In the genomic region with DNA sequence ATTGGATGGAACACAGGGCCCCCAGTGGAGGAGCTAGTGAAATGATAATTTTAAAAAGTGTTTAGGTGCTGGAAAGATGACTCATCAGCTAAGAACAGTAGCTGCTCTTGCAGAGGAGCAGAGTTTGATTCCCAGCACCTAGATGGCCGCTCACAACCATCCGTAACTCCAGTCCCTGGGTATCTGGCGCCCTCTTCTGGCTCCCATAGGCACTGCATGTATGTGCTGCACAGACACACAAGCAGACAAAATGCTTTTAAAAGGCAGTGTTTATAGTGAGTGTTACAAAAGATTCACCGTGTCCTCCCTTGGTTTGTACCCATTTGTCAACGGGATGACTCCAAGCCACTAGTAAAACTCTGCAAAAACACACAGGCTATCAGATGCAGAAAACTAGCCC, we compare ENCODE assay signal across 19 mouse cellular contexts.
A peak's percentile ranks its signal among the peaks of the same experiment; 100 is the strongest.
DNase-seq lines count a peak whose midpoint lies in the region; ATAC-seq and TF ChIP-seq lines count a peak whose summit lies in the region.
"Had no signal": no experiment of that assay in that cellular context is flagged by ENCODE, and none has a peak within 500 bp of the region (broad histone marks: within the 10 kb centered on the region; RNA-seq: fewer than 3 reads in every experiment).

No protein-coding gene starts in this region.

- intact Hi-C loops in gastrocnemius, adult 2 months (cut with DNase I), result no loop called here

- no peaks in the 10 kb centered on the region for H3K4me1 ChIP-seq in liver, adult 2 months (ENCODE audit: control insufficient read depth, insufficient read depth, low read length)
- no peaks in the 10 kb centered on the region for H3K4me1 ChIP-seq in liver, embryonic 12.5 days
- H3K4me1 ChIP-seq: hindbrain, embryonic 15.5 days had no signal

- no peaks in the 10 kb centered on the region for H3K79me2 ChIP-seq in liver, adult 2 months (ENCODE audit: control insufficient read depth, insufficient read depth, low read length)

- no peak overlapping the region for H3K9ac ChIP-seq in liver, adult 2 months (ENCODE audit: low read depth, low read length)
- no peak overlapping the region for H3K9ac ChIP-seq in liver, embryonic 12.5 days
- H3K9ac ChIP-seq: forebrain, embryonic 13.5 days; hindbrain, embryonic 15.5 days; limb, embryonic 15.5 days had no signal

- H3K27me3 ChIP-seq in liver, adult 2 months (ENCODE audit: control insufficient read depth, insufficient read depth, low read length), result no peaks in the 10 kb centered on the region
- H3K27me3 ChIP-seq in liver, embryonic 12.5 days (replicated peaks), result no peaks in the 10 kb centered on the region
- H3K27me3 ChIP-seq: forebrain, embryonic 13.5 days; hindbrain, embryonic 15.5 days; limb, embryonic 15.5 days had no signal

- DNase-seq in gastrocnemius, adult 2 months, result no peak
- DNase-seq in gastrocnemius, postnatal 4 days (ENCODE audit: low spot score in 2 of 2), result no peak
- no peak for DNase-seq in liver, adult 2 months (ENCODE audit: extremely low read depth, low read depth, low spot score)
- DNase-seq in thymus, postnatal 4 days, result peak; percentile 26
- DNase-seq in thymus, postnatal 25 days, result no peak
- no peak for DNase-seq in urinary bladder, postnatal 36 days (ENCODE audit: low spot score in 2 of 2)
- DNase-seq: adrenal gland, adult 8-10 months; cerebellum, adult 9-11 months; embryo, embryonic 11 days; kidney, postnatal 10 days; layer of hippocampus, adult 9-11 months; midbrain, embryonic 14.5 days; right cerebral cortex, postnatal 25 days had no signal

- no peak overlapping the region for H3K4me2 ChIP-seq in liver, embryonic 12.5 days
- H3K4me2 ChIP-seq: forebrain, embryonic 13.5 days; hindbrain, embryonic 15.5 days; limb, embryonic 15.5 days had no signal

- no peaks in the 10 kb centered on the region for H3K36me3 ChIP-seq in liver, adult 2 months (ENCODE audit: control insufficient read depth, insufficient read depth, low read length)
- no peaks in the 10 kb centered on the region for H3K36me3 ChIP-seq in liver, embryonic 12.5 days
- H3K36me3 ChIP-seq: hindbrain, embryonic 15.5 days; limb, embryonic 15.5 days had no signal

- TF ChIP-seq CTCF in gastrocnemius, adult 2 months (IDR thresholded peaks at IDR 0.05), result peak; percentile 36
- peak; percentile 55 for TF ChIP-seq CTCF in liver, adult 2 months (IDR thresholded peaks at IDR 0.05; ENCODE audit: low read depth, low read length)

- 95% methylated on average over 5 of the region's 5 CpGs for WGBS in liver, adult 2 months
- 78% methylated on average over 5 of the region's 5 CpGs for WGBS in liver, embryonic 12.5 days (ENCODE audit: insufficient replicate concordance)

- H3K9me3 ChIP-seq in liver, embryonic 12.5 days (replicated peaks), result no peaks in the 10 kb centered on the region
- H3K9me3 ChIP-seq: forebrain, embryonic 13.5 days; hindbrain, embryonic 15.5 days; limb, embryonic 15.5 days had no signal

- no peak for ATAC-seq in liver, embryonic 12.5 days
- ATAC-seq in megakaryocyte, adult 5-6 weeks (ENCODE audit: poor library complexity, severe bottlenecking), result no peak
- ATAC-seq: forebrain, embryonic 13.5 days had no signal

- no peak overlapping the region for H3K27ac ChIP-seq in gastrocnemius, adult 2 months
- H3K27ac ChIP-seq in liver, adult 2 months (replicated peaks; ENCODE audit: insufficient read depth, low read depth, low read length), result no peak overlapping the region
- H3K27ac ChIP-seq in liver, embryonic 12.5 days, result no peak overlapping the region
- H3K27ac ChIP-seq: forebrain, embryonic 13.5 days; hindbrain, embryonic 15.5 days; limb, embryonic 15.5 days; macrophage had no signal

- TF ChIP-seq POLR2A in liver, adult 2 months (IDR thresholded peaks at IDR 0.05; ENCODE audit: extremely low read depth, insufficient read depth, low read length), result no peak

- H3K4me3 ChIP-seq in gastrocnemius, adult 2 months, result no peak overlapping the region
- H3K4me3 ChIP-seq in liver, adult 2 months (ENCODE audit: insufficient read depth, low read depth, low read length), result no peak overlapping the region
- H3K4me3 ChIP-seq in liver, embryonic 12.5 days, result no peak overlapping the region
- H3K4me3 ChIP-seq: forebrain, embryonic 13.5 days; hindbrain, embryonic 15.5 days; limb, embryonic 15.5 days had no signal
